Mouse (Mus musculus) left cerebral cortex, postnatal 25 days (tissue): ENCODE measurements at regions not wholly inside any gene's neighbourhood (a gene's known extent, or its start where the extent isn't known, plus 50 kb on each side); places are given as distances from the start of the nearest gene placed in this dataset.
A peak's percentile ranks its signal among the peaks of the same experiment; 100 is the strongest.

ENCODE experiments used
- DNase-seq, 2 experiments: peaks; one replicate each; pipeline ENCODE4 v3.0.0; 2022; ENCODE audit warnings: low spot score in 2 of 2, mixed read lengths in 1 of 2
- intact Hi-C: fragments of 180-260 bp; cut with DNase I; formaldehyde crosslinking; loops from one replicate; pipeline ENCODE4 v1.15.1; 2025

GRCm38 (mm10) chr14:79869325-79869724, 98.2 kb upstream of the Pcdh8 start:
- DNase-seq, result no peak
- intact Hi-C loops, result no loop called here

- intact Hi-C loops, result no loop called here
- no peak for DNase-seq
Observed at GRCm38 (mm10) chr14:79856245-79856644, 85.1 kb upstream of the Pcdh8 start.

GRCm38 (mm10) chr14:79854216-79854615, 83.1 kb upstream of the Pcdh8 start:
- DNase-seq, result no peak
- intact Hi-C loops, result no loop called here

- DNase-seq, result no peak
- intact Hi-C loops, result no loop called here
Observed at GRCm38 (mm10) chr14:79852683-79853082, 81.6 kb upstream of the Pcdh8 start.

- no peak for DNase-seq
- intact Hi-C loops, result no loop called here
Observed at GRCm38 (mm10) chr14:79851795-79852194, 80.7 kb upstream of the Pcdh8 start.

- no peak for DNase-seq
- intact Hi-C loops, result no loop called here
Observed at GRCm38 (mm10) chr14:79851231-79851630, 80.1 kb upstream of the Pcdh8 start.

- intact Hi-C loops, result loop anchor here (10.0 kb wide), 1 partner anchor 365 kb away; no protein-coding TSS in a partner anchor
- DNase-seq, result no peak
Observed at GRCm38 (mm10) chr14:79849617-79850435, 78.7 kb upstream of the Pcdh8 start.

GRCm38 (mm10) chr14:79848116-79848515, 77.0 kb upstream of the Pcdh8 start:
- DNase-seq, result no peak
- intact Hi-C loops, result loop anchor here (10.0 kb wide), 1 partner anchor 367 kb away; no protein-coding TSS in a partner anchor

- intact Hi-C loops, result loop anchor here (10.0 kb wide), 1 partner anchor 370 kb away; no protein-coding TSS in a partner anchor
- DNase-seq, result no peak
Observed at GRCm38 (mm10) chr14:79844306-79844705, 73.2 kb upstream of the Pcdh8 start.

GRCm38 (mm10) chr14:79843135-79843550, 72.0 kb upstream of the Pcdh8 start:
- intact Hi-C loops, result loop anchor here (10.0 kb wide), 1 partner anchor 372 kb away; no protein-coding TSS in a partner anchor
- DNase-seq, result no peak

GRCm38 (mm10) chr14:79842734-79843133, 71.6 kb upstream of the Pcdh8 start:
- intact Hi-C loops, result loop anchor here (10.0 kb wide), 1 partner anchor 372 kb away; no protein-coding TSS in a partner anchor
- DNase-seq, result no peak

- intact Hi-C loops, result no loop called here
- DNase-seq, result no peak
Observed at GRCm38 (mm10) chr14:79837101-79837500, 66.0 kb upstream of the Pcdh8 start.

GRCm38 (mm10) chr14:79836186-79836585, 65.1 kb upstream of the Pcdh8 start:
- DNase-seq, result no peak
- intact Hi-C loops, result no loop called here

GRCm38 (mm10) chr14:79824670-79825446, 53.7 kb upstream of the Pcdh8 start:
- intact Hi-C loops, result no loop called here
- peak; percentile 40 to 62 for DNase-seq

GRCm38 (mm10) chr14:79822453-79823117, 51.5 kb upstream of the Pcdh8 start:
- intact Hi-C loops, result no loop called here
- no peak for DNase-seq

GRCm38 (mm10) chr14:79822011-79822435, 50.9 kb upstream of the Pcdh8 start:
- DNase-seq, result no peak
- intact Hi-C loops, result no loop called here

- no peak for DNase-seq
- intact Hi-C loops, result no loop called here
Observed at GRCm38 (mm10) chr14:79821352-79822010, 50.4 kb upstream of the Pcdh8 start.
